Mouse (Mus musculus): ENCODE data around the gene Sfn. TPM values are rescaled to one million over a fixed set of nuclear protein-coding genes. Genes with fewer than 3 reads are reported as not detected.

Gene Sfn
- polyA plus RNA-seq, 1 experiment from 2014 or later: 18.6 TPM

GRCm38 (mm10) chr4:133563123-133563571, 38.8 kb downstream of the Sfn start:
- H3K27ac ChIP-seq (ENCODE audit: low read depth, low read length): no peak overlapping the region
- no peak for DNase-seq (ENCODE audit: low spot score)
- H3K36me3 ChIP-seq (ENCODE audit: control insufficient read depth, insufficient read depth, low read length): no peaks in the 10 kb centered on the region
- no peak overlapping the region for H3K4me2 ChIP-seq (ENCODE audit: low read depth)
- no peak overlapping the region for H3K9ac ChIP-seq (ENCODE audit: low read length)
- H3K4me3 ChIP-seq (ENCODE audit: low read depth, low read length): no peak overlapping the region
- H3K4me1 ChIP-seq (ENCODE audit: control insufficient read depth, insufficient read depth, low read length): no peaks in the 10 kb centered on the region
- WGBS: 87% methylated on average over 11 of the region's 11 CpGs
- H3K9me3 ChIP-seq (ENCODE audit: control insufficient read depth, low read length): no peaks in the 10 kb centered on the region
- no peak for ATAC-seq (ENCODE audit: insufficient read depth, low FRiP score, low TSS enrichment)
- no peaks in the 10 kb centered on the region for H3K27me3 ChIP-seq (ENCODE audit: control insufficient read depth, insufficient read depth, low read length)

- Histone ChIP-seq H3K9me3 (ENCODE audit: control insufficient read depth, low read length) (no peaks in the 10 kb centered on the region), H3K4me1 (ENCODE audit: control insufficient read depth, insufficient read depth, low read length) (no peaks in the 10 kb centered on the region), H3K36me3 (ENCODE audit: control insufficient read depth, insufficient read depth, low read length) (no peaks in the 10 kb centered on the region), H3K4me3 (ENCODE audit: low read depth, low read length) (no peak overlapping the region), H3K4me2 (ENCODE audit: low read depth) (no peak overlapping the region), H3K9ac (ENCODE audit: low read length) (no peak overlapping the region), H3K27me3 (ENCODE audit: control insufficient read depth, insufficient read depth, low read length) (no peaks in the 10 kb centered on the region), H3K27ac (ENCODE audit: low read depth, low read length) (no peak overlapping the region)
- no peak for ATAC-seq (ENCODE audit: insufficient read depth, low FRiP score, low TSS enrichment)
- DNase-seq (ENCODE audit: low spot score): no peak
- 49% methylated on average over 4 of the region's 4 CpGs for WGBS
Measured at GRCm38 (mm10) chr4:133561622-133562021, 40.3 kb downstream of the Sfn start.

- ATAC-seq (ENCODE audit: insufficient read depth, low FRiP score, low TSS enrichment) (no peak), DNase-seq (ENCODE audit: low spot score) (no peak)
- Histone ChIP-seq H3K36me3 (ENCODE audit: control insufficient read depth, insufficient read depth, low read length) (no peaks in the 10 kb centered on the region), H3K9me3 (ENCODE audit: control insufficient read depth, low read length) (no peaks in the 10 kb centered on the region), H3K27me3 (ENCODE audit: control insufficient read depth, insufficient read depth, low read length) (no peaks in the 10 kb centered on the region), H3K4me3 (ENCODE audit: low read depth, low read length) (no peak overlapping the region), H3K4me1 (ENCODE audit: control insufficient read depth, insufficient read depth, low read length) (no peaks in the 10 kb centered on the region), H3K27ac (ENCODE audit: low read depth, low read length) (no peak overlapping the region), H3K4me2 (ENCODE audit: low read depth) (no peak overlapping the region), H3K9ac (ENCODE audit: low read length) (no peak overlapping the region)
- 78% methylated on average over 4 of the region's 4 CpGs for WGBS
Measured at GRCm38 (mm10) chr4:133559846-133560245, 42.1 kb downstream of the Sfn start.

- Histone ChIP-seq H3K9ac (ENCODE audit: low read length) (no peak overlapping the region), H3K27ac (ENCODE audit: low read depth, low read length) (no peak overlapping the region), H3K4me2 (ENCODE audit: low read depth) (no peak overlapping the region), H3K4me1 (ENCODE audit: control insufficient read depth, insufficient read depth, low read length) (no peaks in the 10 kb centered on the region), H3K27me3 (ENCODE audit: control insufficient read depth, insufficient read depth, low read length) (no peaks in the 10 kb centered on the region), H3K4me3 (ENCODE audit: low read depth, low read length) (no peak overlapping the region), H3K9me3 (ENCODE audit: control insufficient read depth, low read length) (no peaks in the 10 kb centered on the region), H3K36me3 (ENCODE audit: control insufficient read depth, insufficient read depth, low read length) (no peaks in the 10 kb centered on the region)
- ATAC-seq (ENCODE audit: insufficient read depth, low FRiP score, low TSS enrichment): no peak
- WGBS: 33% methylated on average over 10 of the region's 10 CpGs
- no peak for DNase-seq (ENCODE audit: low spot score)
Measured at GRCm38 (mm10) chr4:133557041-133557717, 44.8 kb downstream of the Sfn start.

- H3K27me3 ChIP-seq (ENCODE audit: control insufficient read depth, insufficient read depth, low read length): no peaks in the 10 kb centered on the region
- H3K9ac ChIP-seq (ENCODE audit: low read length): no peak overlapping the region
- H3K9me3 ChIP-seq (ENCODE audit: control insufficient read depth, low read length): no peaks in the 10 kb centered on the region
- H3K36me3 ChIP-seq (ENCODE audit: control insufficient read depth, insufficient read depth, low read length): no peaks in the 10 kb centered on the region
- no peak for ATAC-seq (ENCODE audit: insufficient read depth, low FRiP score, low TSS enrichment)
- H3K27ac ChIP-seq (ENCODE audit: low read depth, low read length): no peak overlapping the region
- DNase-seq (ENCODE audit: low spot score): no peak
- H3K4me1 ChIP-seq (ENCODE audit: control insufficient read depth, insufficient read depth, low read length): no peaks in the 10 kb centered on the region
- 77% methylated on average over 19 of the region's 19 CpGs for WGBS
- no peak overlapping the region for H3K4me3 ChIP-seq (ENCODE audit: low read depth, low read length)
- H3K4me2 ChIP-seq (ENCODE audit: low read depth): no peak overlapping the region
Measured at GRCm38 (mm10) chr4:133553448-133554330, 48.3 kb downstream of the Sfn start.

GRCm38 (mm10) chr4:133552768-133553447, 49.1 kb downstream of the Sfn start, which contains the start of gene Nr0b2:
Gene Nr0b2 (plus strand): TSS chr4:133553376.
- Histone ChIP-seq H3K4me2 (ENCODE audit: low read depth) (no peak within 1 kb of the TSS), H3K27ac (ENCODE audit: low read depth, low read length) (no peak within 1 kb of the TSS), H3K36me3 (ENCODE audit: control insufficient read depth, insufficient read depth, low read length) (no peaks in the 10 kb centered on the region), H3K9me3 (ENCODE audit: control insufficient read depth, low read length) (no peaks in the 10 kb centered on the region), H3K27me3 (ENCODE audit: control insufficient read depth, insufficient read depth, low read length) (no peaks in the 10 kb centered on the region), H3K4me1 (ENCODE audit: control insufficient read depth, insufficient read depth, low read length) (no peaks in the 10 kb centered on the region), H3K9ac (ENCODE audit: low read length) (no peak within 1 kb of the TSS), H3K4me3 (ENCODE audit: low read depth, low read length) (no peak within 1 kb of the TSS)
- ATAC-seq (ENCODE audit: insufficient read depth, low FRiP score, low TSS enrichment) (no peak), DNase-seq (ENCODE audit: low spot score) (no peak)
- 72% methylated on average over 10 of the region's 10 CpGs for WGBS

- Histone ChIP-seq H3K27me3 (ENCODE audit: control insufficient read depth, insufficient read depth, low read length) (no peaks in the 10 kb centered on the region), H3K4me1 (ENCODE audit: control insufficient read depth, insufficient read depth, low read length) (no peaks in the 10 kb centered on the region), H3K36me3 (ENCODE audit: control insufficient read depth, insufficient read depth, low read length) (no peaks in the 10 kb centered on the region), H3K4me3 (ENCODE audit: low read depth, low read length) (no peak overlapping the region), H3K9ac (ENCODE audit: low read length) (no peak overlapping the region), H3K9me3 (ENCODE audit: control insufficient read depth, low read length) (no peaks in the 10 kb centered on the region), H3K4me2 (ENCODE audit: low read depth) (no peak overlapping the region), H3K27ac (ENCODE audit: low read depth, low read length) (no peak overlapping the region)
- ATAC-seq (ENCODE audit: insufficient read depth, low FRiP score, low TSS enrichment) (no peak), DNase-seq (ENCODE audit: low spot score) (no peak)
- 79% methylated on average over 1 of the region's 1 CpGs for WGBS
Measured at GRCm38 (mm10) chr4:133552029-133552428, 49.9 kb downstream of the Sfn start.

All from neural tube, embryonic 11.5 days (tissue).